ENCODE assay signal across 10 mouse cellular contexts in the genomic region with DNA sequence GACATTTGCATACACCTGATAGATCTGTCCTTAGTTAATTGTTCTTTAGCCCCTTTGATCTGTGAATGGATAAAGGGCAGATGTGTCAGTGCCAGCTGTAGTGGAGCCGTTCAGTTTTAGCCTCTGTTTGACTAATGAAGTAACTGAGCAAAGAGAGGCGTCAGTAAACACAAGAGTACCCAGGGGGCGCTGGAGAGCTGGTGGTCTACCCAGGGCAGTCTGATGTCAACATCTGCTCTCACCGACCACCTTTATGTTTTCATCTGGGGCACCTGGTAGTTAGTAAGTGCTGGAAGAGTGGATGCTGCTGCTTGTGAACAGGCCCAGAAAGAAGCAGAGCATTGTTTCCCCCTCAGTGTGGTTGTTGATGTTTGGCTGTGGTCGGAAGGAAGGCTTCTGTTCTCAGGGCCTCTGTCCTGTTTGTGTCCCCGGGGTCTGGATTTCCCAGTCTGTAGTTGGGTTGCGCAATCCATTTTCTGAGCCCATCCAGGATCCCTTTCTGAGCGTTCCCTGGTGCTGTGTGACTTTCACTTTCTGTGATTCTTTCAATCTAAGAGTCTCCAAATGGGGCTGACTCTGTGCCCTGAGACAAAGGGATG.
DNase-seq lines count a peak whose midpoint lies in the region; ATAC-seq lines count a peak whose summit lies in the region.
"Had no signal": no experiment of that assay in that cellular context is flagged by ENCODE, and none has a peak within 500 bp of the region (broad histone marks: within the 10 kb centered on the region; RNA-seq: fewer than 3 reads in every experiment).

No protein-coding gene starts in this region.

- H3K36me3 ChIP-seq in liver, embryonic 11.5 days (ENCODE audit: control insufficient read depth, insufficient read depth, low read length): no peaks in the 10 kb centered on the region
- H3K36me3 ChIP-seq: embryonic facial prominence, embryonic 12.5 days; liver, embryonic 15.5 days had no signal

- no peak overlapping the region for H3K27ac ChIP-seq in liver, embryonic 11.5 days (ENCODE audit: low read depth, low read length)
- H3K27ac ChIP-seq: embryonic facial prominence, embryonic 12.5 days; liver, embryonic 15.5 days had no signal

- H3K4me1 ChIP-seq in liver, embryonic 11.5 days (replicated peaks; ENCODE audit: control insufficient read depth, insufficient read depth, low read length): no peaks in the 10 kb centered on the region
- H3K4me1 ChIP-seq: liver, embryonic 15.5 days had no signal

- no peak overlapping the region for H3K9ac ChIP-seq in liver, embryonic 11.5 days (ENCODE audit: low read depth, low read length)
- H3K9ac ChIP-seq: embryonic facial prominence, embryonic 12.5 days; liver, embryonic 15.5 days had no signal

- H3K27me3 ChIP-seq in liver, embryonic 11.5 days (replicated peaks; ENCODE audit: control insufficient read depth, insufficient read depth, low read length): no peaks in the 10 kb centered on the region
- H3K27me3 ChIP-seq: embryonic facial prominence, embryonic 12.5 days; liver, embryonic 15.5 days had no signal

- 46% methylated on average over 8 of the region's 8 CpGs for WGBS in liver, embryonic 11.5 days

- H3K4me3 ChIP-seq in liver, embryonic 11.5 days (ENCODE audit: low read depth, low read length): no peak overlapping the region
- H3K4me3 ChIP-seq: embryonic facial prominence, embryonic 12.5 days; liver, embryonic 15.5 days had no signal

- no peaks in the 10 kb centered on the region for H3K9me3 ChIP-seq in liver, embryonic 11.5 days (ENCODE audit: control insufficient read depth, low read length)
- H3K9me3 ChIP-seq: embryonic facial prominence, embryonic 12.5 days; liver, embryonic 15.5 days had no signal

- peak; percentile 31; the same call in 1 of the 2 replicates for ATAC-seq in liver, embryonic 11.5 days (replicated peaks; ENCODE audit: low FRiP score)

- peak; percentile 42 for DNase-seq in ovary, postnatal 36 days (ENCODE audit: low spot score)
- DNase-seq in ovary, postnatal 10 days (ENCODE audit: low spot score): no peak
- DNase-seq in adipocyte (ENCODE audit: low spot score): peak; percentile 28
- DNase-seq in gastrocnemius, postnatal 25 days: peak; percentile 61
- peak; percentile 50 for DNase-seq in liver, embryonic 11.5 days (ENCODE audit: low spot score)
- peak; percentile 17 for DNase-seq in thymus, postnatal 25 days
- no peak for DNase-seq in cerebellum, adult 9-11 months
- DNase-seq in left cerebral cortex, adult 18-20 months (ENCODE audit: low spot score in 2 of 2): no peak

- no peak overlapping the region for H3K4me2 ChIP-seq in liver, embryonic 11.5 days
- H3K4me2 ChIP-seq: embryonic facial prominence, embryonic 12.5 days; liver, embryonic 15.5 days had no signal

Comparison
In these comparisons a context has a peak if more than half of its experiments do, and no peak if none do; other contexts are left out.
1. DNase-seq: peak in ovary, postnatal 36 days (single experiment), adipocyte (single experiment), gastrocnemius, postnatal 25 days (single experiment), liver, embryonic 11.5 days (single experiment) and thymus, postnatal 25 days (single experiment); none in ovary, postnatal 10 days (single experiment), cerebellum, adult 9-11 months (single experiment) and left cerebral cortex, adult 18-20 months (0 of 2).